Comparison of ENCODE assay signal across 7 mouse cellular contexts in genomic region chr14:79873062-79873461, GRCm38 (mm10).
DNase-seq lines count a peak whose midpoint lies in the region; ATAC-seq lines count a peak whose summit lies in the region.

No protein-coding gene starts in this region.

- H3K9me3 ChIP-seq in embryonic facial prominence, embryonic 13.5 days: no peaks in the 10 kb centered on the region
- H3K9me3 ChIP-seq in midbrain, embryonic 16.5 days (replicated peaks; ENCODE audit: control insufficient read depth, low read length, poor library complexity, severe bottlenecking): no peaks in the 10 kb centered on the region

- H3K4me3 ChIP-seq in embryonic facial prominence, embryonic 13.5 days: no peak overlapping the region
- H3K4me3 ChIP-seq in midbrain, embryonic 16.5 days (ENCODE audit: low read depth, low read length): no peak overlapping the region

- no peak overlapping the region for H3K4me2 ChIP-seq in embryonic facial prominence, embryonic 13.5 days
- H3K4me2 ChIP-seq in midbrain, embryonic 16.5 days (ENCODE audit: low read length): no peak overlapping the region

- H3K9ac ChIP-seq in embryonic facial prominence, embryonic 13.5 days: no peak overlapping the region
- no peak overlapping the region for H3K9ac ChIP-seq in midbrain, embryonic 16.5 days (ENCODE audit: low read depth, low read length)

- H3K36me3 ChIP-seq in embryonic facial prominence, embryonic 13.5 days: no peaks in the 10 kb centered on the region
- no peaks in the 10 kb centered on the region for H3K36me3 ChIP-seq in midbrain, embryonic 16.5 days (ENCODE audit: control insufficient read depth, insufficient read depth, low read length)

- H3K4me1 ChIP-seq in embryonic facial prominence, embryonic 13.5 days: 0 out of 2 replicates have a peak, but pooled peaks cover 6% of the 10 kb centered on the region
- H3K4me1 ChIP-seq in midbrain, embryonic 16.5 days (ENCODE audit: control insufficient read depth, insufficient read depth, low read length): 0 out of 2 replicates have a peak, but pooled peaks cover 5% of the 10 kb centered on the region

- 60% methylated on average over 13 of the region's 13 CpGs for WGBS in embryonic facial prominence, embryonic 13.5 days
- WGBS in midbrain, embryonic 16.5 days: 24% methylated on average over 13 of the region's 13 CpGs

- no peak overlapping the region for H3K27ac ChIP-seq in embryonic facial prominence, embryonic 13.5 days
- H3K27ac ChIP-seq in midbrain, embryonic 16.5 days (ENCODE audit: low read length): no peak overlapping the region

- H3K27me3 ChIP-seq in embryonic facial prominence, embryonic 13.5 days: no peaks in the 10 kb centered on the region
- 0 out of 2 replicates have a peak, but pooled peaks cover 3% of the 10 kb centered on the region for H3K27me3 ChIP-seq in midbrain, embryonic 16.5 days (ENCODE audit: control insufficient read depth, insufficient read depth, low read depth, low read length)

- ATAC-seq in embryonic facial prominence, embryonic 13.5 days (ENCODE audit: insufficient number of reproducible peaks, insufficient read depth, low FRiP score, low TSS enrichment, low read depth): peak; percentile 45; the same call in 1 of the 2 replicates
- ATAC-seq in midbrain, embryonic 16.5 days: peak; percentile 78

- DNase-seq in gastrocnemius, adult 8-10 months (ENCODE audit: low spot score in 2 of 2): peak; percentile 22 to 62
- DNase-seq in kidney, adult 8-10 months: peak; percentile 45 to 55
- no peak for DNase-seq in urinary bladder, postnatal 10 days (ENCODE audit: low spot score)
- no peak for DNase-seq in urinary bladder, adult 18-20 months (ENCODE audit: low spot score in 2 of 2)
- no peak for DNase-seq in layer of hippocampus, postnatal 14 days (ENCODE audit: low spot score in 2 of 2)

Comparison
In these comparisons a context has a peak if more than half of its experiments do, and no peak if none do; other contexts are left out.
1. DNase-seq: peak in gastrocnemius, adult 8-10 months (2 of 2) and kidney, adult 8-10 months (2 of 2); none in urinary bladder, postnatal 10 days (single experiment), urinary bladder, adult 18-20 months (0 of 2) and layer of hippocampus, postnatal 14 days (0 of 2).